Mouse (Mus musculus) bone marrow, adult 2 months (tissue): ENCODE results near the gene Miga1.

Experiments
- CTCF ChIP-seq: fragments of 200-500 bp; IDR thresholded peaks from 2 replicates; pipeline ENCODE4 v1.5.1; 2011; ENCODE audit warnings: low read length, control low read depth; ENCODE audit not compliant: control insufficient read depth, insufficient read depth
- POLR2A ChIP-seq: fragments of 200-500 bp; IDR thresholded peaks from 2 replicates; pipeline ENCODE4 v1.6.1; 2011; ENCODE audit warnings: low read depth, mild to moderate bottlenecking, control low read depth, low read length, borderline replicate concordance; ENCODE audit not compliant: control insufficient read depth

DNA sequence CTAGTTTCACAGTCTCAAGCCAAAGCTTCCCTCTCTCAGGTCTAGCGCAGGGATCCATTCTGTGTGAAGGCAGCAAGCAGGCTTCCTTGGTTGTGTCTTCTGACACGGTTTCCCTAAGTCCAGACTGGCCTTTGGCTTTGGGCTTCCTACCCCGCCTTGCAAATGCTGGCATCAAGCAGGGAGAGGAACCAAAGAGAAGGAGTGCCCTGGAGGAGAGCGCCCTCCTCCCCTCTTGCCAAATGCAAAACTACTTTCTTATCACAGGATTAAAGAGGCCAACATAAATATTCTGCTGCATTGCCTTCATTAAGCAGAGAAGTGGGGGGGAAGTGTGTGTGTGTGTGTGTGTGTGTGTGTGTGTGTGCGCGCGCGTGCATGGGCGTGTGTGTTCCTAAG is 31.0 kb downstream of the Miga1 start:
- no peak for TF ChIP-seq POLR2A
- no peak for TF ChIP-seq CTCF
